Mouse (Mus musculus): ENCODE data around the gene Ppp1r3c.
"Not testable (repeated sequence)": the region's sequence is repeated elsewhere in the genome, so short reads cannot be mapped to it uniquely, and the experiment has no call there.

Ppp1r3c gene

GRCm38 (mm10) chr19:36736537-36736936 lies at the start of gene Ppp1r3c:
TSS of gene Ppp1r3c (minus strand) at chr19:36736653.
- DNase-seq, result peak; percentile 80

DNA sequence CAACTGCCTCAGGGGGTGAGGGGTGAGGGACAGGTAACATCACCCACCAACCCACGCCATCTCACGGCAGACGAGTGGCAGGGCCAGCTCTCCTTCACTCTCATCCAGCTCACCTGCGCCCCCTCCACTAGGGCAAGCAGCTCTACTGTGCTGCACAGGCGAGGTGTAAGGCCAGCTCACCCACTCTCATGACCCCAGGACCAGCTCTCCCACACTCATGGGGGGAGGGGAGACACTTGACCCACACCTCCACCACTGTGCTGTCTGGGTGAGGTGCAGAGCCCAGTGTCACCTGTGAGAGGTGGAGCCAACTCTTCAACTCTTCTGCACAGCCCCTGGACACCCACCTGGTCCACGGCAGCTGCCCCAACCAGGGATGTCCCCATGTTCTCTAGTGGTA lies 46.7 kb upstream of the Ppp1r3c start:
- no peak for DNase-seq

DNA sequence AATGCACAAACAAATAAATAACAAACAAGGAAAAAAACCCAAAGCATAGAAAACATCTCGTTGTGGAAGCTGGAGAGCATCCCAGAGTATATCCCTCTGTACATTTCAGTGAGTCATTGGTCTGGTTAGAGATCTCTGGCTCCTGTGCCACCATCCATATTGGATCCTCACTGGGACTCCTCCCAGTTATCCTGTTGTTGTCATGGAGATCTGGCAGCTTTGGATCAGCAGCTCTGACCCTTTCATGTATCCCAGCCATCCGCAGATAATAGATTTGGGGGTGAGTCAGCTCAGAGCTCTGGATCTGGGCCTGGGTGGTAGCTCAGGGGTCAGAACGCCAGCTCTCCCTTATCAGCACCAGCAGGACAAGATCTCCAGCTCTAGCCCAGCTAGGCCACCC lies 46.1 kb upstream of the Ppp1r3c start:
- no peak for DNase-seq

DNA sequence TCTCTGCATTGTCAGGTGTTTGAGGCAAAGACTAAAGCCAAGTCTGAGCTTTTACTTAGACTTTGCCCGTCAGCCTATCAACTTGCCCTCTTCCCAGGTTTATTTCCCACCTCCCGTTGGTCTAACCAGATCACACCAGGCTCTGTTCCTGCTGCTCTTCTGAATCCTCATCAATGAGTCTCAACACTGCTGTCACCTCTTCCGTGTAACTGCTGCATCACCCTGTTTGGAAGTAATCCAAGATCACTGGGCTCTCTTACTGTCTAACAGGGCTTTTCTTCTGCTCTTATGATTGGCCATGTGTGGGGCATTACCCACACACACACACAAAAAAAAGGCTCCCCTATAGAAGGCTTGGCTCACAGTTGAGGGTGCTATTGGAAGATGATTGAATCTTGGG lies 45.5 kb upstream of the Ppp1r3c start:
- no peak for DNase-seq

DNA sequence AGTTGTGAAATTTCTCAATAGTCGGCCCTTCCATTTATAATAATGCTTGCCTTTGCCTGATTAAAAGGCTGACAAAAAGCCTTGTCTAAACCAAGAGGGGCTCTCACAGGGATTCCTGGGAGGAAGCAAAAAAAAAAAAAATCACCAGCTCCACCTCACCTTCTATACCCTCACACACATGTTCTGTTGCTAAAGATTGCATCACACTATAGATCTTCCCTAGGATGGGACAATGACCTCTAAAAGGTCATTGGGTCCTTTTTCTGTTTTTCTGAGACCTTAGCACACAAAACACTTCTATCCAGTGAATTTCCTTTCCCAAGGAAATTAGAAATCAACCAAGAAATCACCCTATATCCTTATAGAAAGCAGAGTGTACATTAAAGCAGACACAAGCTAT lies 43.9 kb upstream of the Ppp1r3c start:
- DNase-seq, result no peak

DNA sequence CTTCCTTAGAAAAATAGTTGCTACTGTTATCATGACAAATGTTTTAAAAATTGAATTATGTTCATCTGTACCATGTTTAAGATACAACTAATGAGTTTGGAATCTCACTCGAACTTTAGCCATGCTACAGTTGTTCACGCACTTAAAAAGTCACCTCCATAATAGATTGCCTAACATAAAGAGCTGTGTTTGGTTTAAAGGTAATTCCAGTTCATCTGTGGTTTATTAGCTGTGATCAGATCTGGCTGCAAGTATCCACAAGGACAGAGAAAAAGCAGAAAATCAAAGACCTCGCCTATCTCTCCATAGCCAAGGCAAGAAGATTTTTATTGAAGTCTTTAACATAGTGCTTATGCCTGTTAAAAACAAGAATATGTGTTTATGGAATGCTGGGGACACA lies 43.3 kb upstream of the Ppp1r3c start:
- no peak for DNase-seq

GRCm38 (mm10) chr19:36775531-36775930 lies 39.1 kb upstream of the Ppp1r3c start:
- no peak for DNase-seq

- DNase-seq, result no peak
Measured at GRCm38 (mm10) chr19:36773716-36774459, 37.4 kb upstream of the Ppp1r3c start.

DNA sequence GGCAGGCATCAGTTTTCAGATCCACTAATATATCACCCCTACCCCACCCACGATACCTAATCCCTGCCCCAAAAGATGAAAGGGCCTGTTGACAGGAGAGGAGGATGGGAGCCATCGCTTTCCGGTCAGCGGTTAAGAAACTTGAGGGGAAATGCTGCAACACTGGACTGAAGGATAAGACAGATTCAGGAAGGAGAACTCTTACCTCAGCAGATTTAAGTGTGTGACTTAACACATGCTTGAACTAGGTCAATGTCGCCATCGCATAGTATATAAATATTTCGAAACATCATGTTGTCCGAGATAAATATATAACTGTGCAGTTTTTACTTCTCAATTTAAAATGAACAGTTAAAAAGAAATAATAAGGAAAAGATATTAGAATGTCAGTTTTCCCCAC lies 31.6 kb upstream of the Ppp1r3c start:
- DNase-seq, result no peak

GRCm38 (mm10) chr19:36764451-36764850 lies 28.0 kb upstream of the Ppp1r3c start:
- DNase-seq, result no peak

GRCm38 (mm10) chr19:36748996-36749395 lies 12.5 kb upstream of the Ppp1r3c start:
- no peak for DNase-seq

GRCm38 (mm10) chr19:36742331-36742730 lies 5.9 kb upstream of the Ppp1r3c start:
- no peak for DNase-seq

DNA sequence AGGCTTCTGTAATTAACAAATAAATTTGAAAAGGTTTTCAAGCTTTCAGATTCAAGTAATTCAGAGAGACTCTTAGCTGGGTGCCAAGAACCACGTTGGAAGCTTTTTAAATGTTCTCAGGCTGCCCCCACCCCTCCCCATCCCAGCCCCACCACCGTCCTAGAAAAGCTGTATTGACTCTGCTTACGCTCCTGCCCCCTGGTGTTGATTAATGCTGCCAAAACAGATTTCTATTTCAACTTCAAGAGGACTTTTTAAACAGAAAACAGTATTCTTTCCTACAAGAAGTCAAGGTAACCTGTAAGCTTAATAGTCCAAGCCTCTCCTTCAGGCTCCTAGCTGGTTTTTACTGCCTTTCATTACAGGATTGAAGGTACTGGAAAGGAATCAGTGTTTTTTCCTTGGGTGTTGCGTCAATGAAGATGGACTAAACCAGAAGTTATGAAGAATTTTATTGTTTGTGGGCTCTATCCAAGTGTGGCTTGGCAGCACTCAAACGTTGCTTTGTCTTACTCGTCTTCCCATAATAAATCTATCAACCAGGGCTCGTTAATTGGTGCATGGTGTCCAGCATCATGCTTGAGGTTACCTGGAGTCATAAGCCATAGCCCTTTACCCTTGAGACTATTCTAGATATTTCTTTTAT lies 3.2 kb upstream of the Ppp1r3c start:
- no peak for DNase-seq

DNA sequence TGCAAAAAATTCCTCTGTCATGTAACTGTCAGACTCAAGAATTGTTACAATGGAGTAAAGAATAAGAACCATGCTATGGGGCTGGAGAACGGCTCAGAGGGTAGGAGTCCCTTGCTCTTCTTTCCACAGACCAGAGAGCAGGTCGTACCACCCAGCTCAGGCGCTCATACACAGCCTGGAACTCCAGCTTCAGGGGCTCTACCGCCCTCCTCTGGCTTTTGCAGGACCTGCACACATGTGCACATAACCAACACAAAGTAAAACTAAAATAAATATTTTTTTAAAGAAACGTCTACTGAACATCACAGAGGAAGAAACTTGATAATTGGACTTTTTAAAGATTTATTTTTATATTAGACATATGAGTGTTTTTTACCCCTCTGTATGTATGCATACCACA lies 1.6 kb upstream of the Ppp1r3c start:
- DNase-seq, result no peak

DNA sequence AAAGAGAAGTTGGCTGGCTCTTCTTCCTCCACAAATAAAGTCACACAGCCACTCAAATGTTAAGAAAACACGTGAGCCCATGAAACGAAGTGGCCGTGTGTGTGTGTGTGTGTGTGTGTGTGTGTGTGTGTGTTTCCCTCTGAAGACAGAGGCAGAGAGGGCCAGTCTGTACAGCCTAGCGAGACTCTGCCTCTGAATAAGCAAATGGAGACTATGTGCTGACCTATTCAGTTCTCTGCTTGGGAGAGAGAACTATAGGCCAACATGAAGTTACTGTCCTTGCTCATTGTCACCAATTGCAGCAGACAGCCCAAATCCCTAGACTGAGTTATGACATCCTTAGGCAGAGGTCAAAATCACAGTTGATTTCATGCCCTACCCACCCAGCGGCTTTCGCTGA lies 634 bp upstream of the Ppp1r3c start:
- no peak for DNase-seq

DNA sequence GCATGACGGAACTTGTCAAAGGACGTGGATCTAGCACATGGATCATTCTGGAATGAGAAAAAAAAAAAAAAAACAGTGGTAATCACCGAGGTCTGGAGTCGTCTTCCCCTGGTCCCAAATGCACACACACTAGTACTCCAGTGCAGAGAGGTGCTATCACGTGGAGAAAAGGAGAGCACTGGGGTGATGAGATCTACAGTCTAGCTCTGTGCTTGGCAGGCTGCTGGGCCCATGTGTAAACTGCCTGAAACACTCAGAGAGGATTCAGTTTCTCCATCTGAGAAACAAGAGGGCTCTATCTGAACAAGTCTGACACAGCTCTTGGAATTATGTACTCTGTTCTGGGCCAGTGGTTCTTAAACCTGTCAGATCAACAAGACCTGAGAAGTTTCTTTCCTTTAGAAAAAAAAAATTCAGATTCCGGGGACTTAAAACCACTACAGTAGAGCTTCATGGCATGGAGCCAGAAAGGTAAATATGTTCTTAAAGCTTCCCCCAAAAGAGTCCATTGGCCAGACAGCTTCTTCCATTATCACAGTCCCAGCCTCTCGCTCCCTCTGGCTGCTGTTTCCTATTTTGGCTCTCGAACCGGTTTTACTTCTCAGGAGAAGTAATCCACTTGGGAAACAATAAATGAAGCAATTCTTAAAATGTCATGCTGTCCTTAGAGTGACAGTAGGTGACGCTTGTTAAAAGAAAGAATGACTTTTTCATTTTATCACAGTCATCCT lies 2.0 kb downstream of the Ppp1r3c start:
- DNase-seq, result no peak

GRCm38 (mm10) chr19:36733191-36733943 lies 3.1 kb downstream of the Ppp1r3c start:
- no peak for DNase-seq

GRCm38 (mm10) chr19:36731310-36731709 lies 5.1 kb downstream of the Ppp1r3c start:
- DNase-seq, result no peak

DNA sequence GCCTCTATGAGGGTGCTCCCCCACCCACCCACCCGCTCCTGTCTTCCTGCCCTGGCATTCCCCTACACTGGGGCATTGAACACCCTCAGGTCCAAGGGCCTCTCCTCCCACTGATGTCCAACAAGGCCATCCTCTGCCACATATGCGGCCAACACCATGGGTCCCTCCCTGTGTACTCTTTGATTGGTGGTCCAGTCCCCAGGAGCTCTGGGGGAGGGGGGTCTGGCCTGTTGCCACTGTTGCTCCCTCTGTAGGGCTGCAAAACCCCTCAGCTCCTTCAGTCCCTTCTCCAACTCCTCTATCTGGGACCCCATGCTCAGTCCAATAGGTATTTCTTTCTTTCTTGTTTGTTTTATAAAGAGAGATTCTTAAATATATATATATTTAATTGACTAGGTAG lies 6.0 kb downstream of the Ppp1r3c start:
- not testable (repeated sequence) for DNase-seq

DNA sequence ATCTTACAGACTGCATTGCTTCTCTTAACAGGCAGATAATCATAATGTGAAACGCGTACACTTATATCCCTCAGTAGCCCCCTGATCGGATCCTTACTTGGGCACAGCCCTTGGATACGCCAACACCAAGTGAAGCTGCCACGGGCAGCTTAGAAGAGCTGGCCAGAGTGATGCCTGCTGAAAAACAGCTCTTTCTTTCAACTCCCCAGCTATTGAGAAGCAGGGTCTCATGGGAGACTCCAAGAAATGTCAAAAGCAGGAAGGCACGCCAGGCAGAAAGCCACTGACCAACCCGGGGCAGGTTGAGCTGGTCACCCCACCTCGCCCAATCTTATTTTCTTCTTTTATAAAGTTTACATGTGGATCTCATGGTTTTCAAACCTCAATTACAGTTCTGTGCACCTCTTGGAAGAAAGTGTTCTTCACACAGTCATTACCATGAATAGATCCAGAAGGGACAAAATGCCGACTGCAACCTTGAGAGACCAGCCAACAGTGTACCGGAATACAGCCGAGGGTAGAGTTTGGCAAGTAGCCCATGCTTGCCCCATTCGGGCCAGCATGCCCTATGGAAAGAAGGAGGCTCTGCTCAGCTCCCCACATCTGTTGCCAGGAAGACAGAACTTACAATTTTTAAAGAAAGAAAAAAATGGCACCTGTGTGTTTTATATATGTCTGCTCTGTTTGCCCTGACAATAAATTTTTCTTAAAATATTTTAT lies 7.6 kb downstream of the Ppp1r3c start:
- DNase-seq, result no peak

GRCm38 (mm10) chr19:36724970-36725369 lies 11.5 kb downstream of the Ppp1r3c start:
- DNase-seq, result no peak

GRCm38 (mm10) chr19:36721139-36721538 lies 15.3 kb downstream of the Ppp1r3c start:
- DNase-seq, result no peak

DNA sequence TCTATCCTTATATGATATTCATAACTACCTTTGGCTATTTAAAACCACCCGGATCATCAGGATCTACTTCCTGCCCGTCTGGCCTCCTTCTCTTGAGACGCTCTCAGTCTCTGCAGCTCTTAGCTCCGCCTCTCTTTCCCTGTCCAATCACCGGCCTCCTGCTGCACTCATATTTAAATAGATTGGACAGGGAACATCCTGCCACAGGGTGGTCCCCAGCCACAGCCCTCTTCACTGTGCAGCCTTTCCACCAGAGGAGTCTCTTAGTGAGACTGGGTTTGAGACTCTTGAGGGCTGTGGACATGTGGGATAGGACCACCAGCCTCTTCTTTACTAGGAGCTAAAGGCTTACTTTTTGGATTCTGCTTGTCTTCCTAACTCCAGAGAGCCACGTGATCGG lies 20.2 kb downstream of the Ppp1r3c start:
- DNase-seq, result no peak

Data from liver (tissue).